Mouse (Mus musculus) kidney, postnatal 4 days (tissue): ENCODE measurements around the gene Dynlt1b.
A peak's percentile ranks its signal among the peaks of the same experiment; 100 is the strongest.
"Not testable (repeated sequence)": the region's sequence is repeated elsewhere in the genome, so short reads cannot be mapped to it uniquely, and the experiment has no call there.

Experiments used
- DNase-seq, 2 experiments: peaks; one replicate each; pipeline ENCODE4 v3.0.0; 2021; ENCODE audit warnings: mixed read lengths in 2 of 2

Dynlt1b gene

GRCm38 (mm10) chr17:6429945-6430344 lies at the start of gene Dynlt1b:
Gene Dynlt1b (plus strand): TSS chr17:6430112.
- DNase-seq, result peak; percentile 100

- not testable (repeated sequence) for DNase-seq
These were observed 49.6 kb upstream of the Dynlt1b start for GRCm38 (mm10) chr17:6380182-6380841.

- DNase-seq, result not testable (repeated sequence)
These were observed 48.7 kb upstream of the Dynlt1b start for GRCm38 (mm10) chr17:6381071-6381682.

- DNase-seq, result not testable (repeated sequence)
These were observed 43.0 kb upstream of the Dynlt1b start for GRCm38 (mm10) chr17:6386927-6387326.

- DNase-seq, result not testable (repeated sequence)
These were observed 42.5 kb upstream of the Dynlt1b start for GRCm38 (mm10) chr17:6387380-6387911.

- not testable (repeated sequence) for DNase-seq
These were observed 40.4 kb upstream of the Dynlt1b start for GRCm38 (mm10) chr17:6389463-6389862.

- DNase-seq, result not testable (repeated sequence)
These were observed 39.2 kb upstream of the Dynlt1b start for GRCm38 (mm10) chr17:6390731-6391130.

- DNase-seq, result not testable (repeated sequence)
These were observed 38.2 kb upstream of the Dynlt1b start for GRCm38 (mm10) chr17:6391736-6392135.

GRCm38 (mm10) chr17:6392473-6393340 lies 37.2 kb upstream of the Dynlt1b start:
- DNase-seq, result not testable (repeated sequence)

- DNase-seq, result not testable (repeated sequence)
These were observed 31.8 kb upstream of the Dynlt1b start for GRCm38 (mm10) chr17:6398079-6398478.

- DNase-seq, result peak in 1 of 2 experiments; percentile 9
These were observed 31.1 kb upstream of the Dynlt1b start for GRCm38 (mm10) chr17:6398816-6399215.

GRCm38 (mm10) chr17:6399281-6400096 lies 30.4 kb upstream of the Dynlt1b start:
- peak; percentile 30 to 32 for DNase-seq

- DNase-seq, result not testable (repeated sequence)
These were observed 29.8 kb upstream of the Dynlt1b start for GRCm38 (mm10) chr17:6400097-6400489.

- DNase-seq, result not testable (repeated sequence)
These were observed 25.4 kb upstream of the Dynlt1b start for GRCm38 (mm10) chr17:6404493-6404892.

GRCm38 (mm10) chr17:6406972-6407371 lies 22.9 kb upstream of the Dynlt1b start:
- peak in 1 of 2 experiments; percentile 17 for DNase-seq

- not testable (repeated sequence) for DNase-seq
These were observed 19.1 kb upstream of the Dynlt1b start for GRCm38 (mm10) chr17:6410713-6411213.

- DNase-seq, result not testable (repeated sequence)
These were observed 12.8 kb upstream of the Dynlt1b start for GRCm38 (mm10) chr17:6417118-6417517.

GRCm38 (mm10) chr17:6420557-6420956 lies 9.4 kb upstream of the Dynlt1b start:
- not testable (repeated sequence) for DNase-seq

GRCm38 (mm10) chr17:6421547-6422326 lies 8.2 kb upstream of the Dynlt1b start:
- not testable (repeated sequence) for DNase-seq

- not testable (repeated sequence) for DNase-seq
These were observed 7.5 kb upstream of the Dynlt1b start for GRCm38 (mm10) chr17:6422370-6422769.

- DNase-seq, result not testable (repeated sequence)
These were observed 7.1 kb upstream of the Dynlt1b start for GRCm38 (mm10) chr17:6422805-6423204.
